Mouse (Mus musculus) limb, embryonic 10.5 days (tissue): ENCODE results near the gene Armc9. TPM values are rescaled to one million over a fixed set of nuclear protein-coding genes. Genes with fewer than 3 reads are reported as not detected.
A peak's percentile ranks its signal among the peaks of the same experiment; 100 is the strongest.

Experiments used
- DNase-seq: peaks from one replicate; pipeline ENCODE4 v3.0.0-alpha.2; 2017; ENCODE audit warnings: low spot score
- H3K27ac ChIP-seq: fragments of 300-500 bp; sonication (generic); 2 replicates; pipeline ENCODE4 v1.5.1; 2016; ENCODE audit warnings: mild to moderate bottlenecking
- H3K27me3 ChIP-seq: fragments of 300-500 bp; sonication (generic); 2 replicates; pipeline ENCODE4 v1.6.1; 2016; ENCODE audit warnings: low read depth, mild to moderate bottlenecking; ENCODE audit not compliant: poor library complexity, severe bottlenecking
- H3K36me3 ChIP-seq: fragments of 300-500 bp; sonication (generic); 2 replicates; pipeline ENCODE4 v1.6.1; 2016; ENCODE audit warnings: mild to moderate bottlenecking, moderate library complexity
- H3K4me1 ChIP-seq: fragments of 300-500 bp; sonication (generic); 2 replicates; pipeline ENCODE4 v1.6.1; 2016
- H3K4me3 ChIP-seq: fragments of 300-500 bp; sonication (generic); 2 replicates; pipeline ENCODE4 v1.5.1; 2016; ENCODE audit warnings: mild to moderate bottlenecking, moderate library complexity
- H3K9me3 ChIP-seq: fragments of 300-500 bp; sonication (generic); replicated peaks from 2 replicates; pipeline ENCODE4 v1.6.1; 2016; ENCODE audit warnings: mild to moderate bottlenecking
- WGBS: fragments of 180-500 bp; shearing (Covaris S2); methylation state at CpG from one replicate; pipeline ENCODE4 v1.1.7; 2016; 5-methylcytosine and 5-hydroxymethylcytosine counted together
- polyA plus RNA-seq: library from polyadenylated mRNA; unstranded; fragments of >200 nt; fragmentation: Nextera tagmentation; extraction: Ambion mirVana; gene quantifications from 2 replicates; pipeline ENCODE4 v1.2.1, GENCODE M21; 2016

Armc9 gene
- polyA plus RNA-seq, 1 experiment from 2014 or later: 37.3 TPM

DNA sequence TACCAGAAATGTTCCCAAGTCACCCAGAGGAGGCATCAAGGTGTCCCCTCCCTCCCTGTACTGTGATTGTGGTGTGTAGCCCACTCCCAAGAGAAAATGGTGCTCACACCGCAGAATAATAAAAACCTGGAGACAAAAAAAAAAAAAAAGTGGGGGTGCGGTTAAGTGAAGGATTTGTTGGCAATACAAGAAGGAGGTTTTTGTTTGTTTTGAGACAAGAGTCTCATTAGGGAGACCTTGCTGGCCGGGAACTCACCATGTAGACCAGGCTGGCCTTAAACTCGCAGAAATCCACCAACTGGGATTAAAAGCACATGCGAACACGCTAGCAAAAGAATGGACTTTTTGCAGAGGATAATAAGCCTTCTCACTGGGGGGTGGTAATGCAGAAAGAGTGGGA is 148.0 kb downstream of the Armc9 start, which contains the start of gene B3gnt7:
B3gnt7 (plus strand) TSS at position 301 of the 400 bp plus-strand sequence.
- H3K27me3 ChIP-seq: peaks cover 86% of the 10 kb centered on the region
- DNase-seq: no peak
- no peaks in the 10 kb centered on the region for H3K36me3 ChIP-seq
- WGBS: 27% methylated on average over 6 of the region's 6 CpGs
- peak within 1 kb of the TSS; percentile 77 for H3K27ac ChIP-seq
- no peaks in the 10 kb centered on the region for H3K9me3 ChIP-seq
- H3K4me3 ChIP-seq: peak within 1 kb of the TSS; percentile 74
- peaks cover 59% of the 10 kb centered on the region for H3K4me1 ChIP-seq

GRCm38 (mm10) chr1:86303063-86303872 is 148.7 kb downstream of the Armc9 start:
- H3K4me1 ChIP-seq: peaks cover 65% of the 10 kb centered on the region
- H3K27me3 ChIP-seq: peaks cover 86% of the 10 kb centered on the region
- peak overlapping the region; percentile 77 for H3K27ac ChIP-seq
- H3K9me3 ChIP-seq: no peaks in the 10 kb centered on the region
- peak; percentile 86 for DNase-seq
- peak overlapping the region; percentile 74 for H3K4me3 ChIP-seq
- no peaks in the 10 kb centered on the region for H3K36me3 ChIP-seq
- WGBS: under 1% methylated on average over 65 of the region's 65 CpGs

GRCm38 (mm10) chr1:86303873-86304250 is 149.3 kb downstream of the Armc9 start:
- Histone ChIP-seq H3K36me3 (no peaks in the 10 kb centered on the region), H3K4me1 (peaks cover 60% of the 10 kb centered on the region), H3K4me3 (peak overlapping the region; percentile 74), H3K9me3 (no peaks in the 10 kb centered on the region), H3K27ac (peak overlapping the region; percentile 77), H3K27me3 (peaks cover 85% of the 10 kb centered on the region)
- no peak for DNase-seq
- 2% methylated on average over 16 of the region's 16 CpGs for WGBS

DNA sequence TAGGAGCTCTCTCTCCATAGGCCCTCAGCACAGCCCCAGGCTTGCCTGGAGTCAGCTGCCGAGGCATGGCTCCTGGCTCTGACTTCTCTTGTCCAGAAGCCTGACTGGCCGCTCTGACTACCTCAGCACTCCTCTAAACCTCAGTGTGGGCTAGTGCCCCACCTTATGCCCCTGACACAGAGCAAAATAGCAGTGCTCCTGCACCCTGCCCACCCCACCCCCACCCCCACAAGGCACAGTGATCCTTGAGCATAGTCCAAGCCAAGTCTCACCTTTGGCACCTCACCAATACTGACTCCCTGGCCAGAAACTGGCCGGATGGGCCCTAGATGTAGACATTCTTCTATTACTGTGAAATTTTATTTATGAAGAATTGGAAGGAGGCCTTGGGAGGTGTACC is 152.1 kb downstream of the Armc9 start:
- no peaks in the 10 kb centered on the region for H3K9me3 ChIP-seq
- H3K36me3 ChIP-seq: no peaks in the 10 kb centered on the region
- peaks cover 43% of the 10 kb centered on the region for H3K4me1 ChIP-seq
- H3K27me3 ChIP-seq: peaks cover 97% of the 10 kb centered on the region
- 81% methylated on average over 3 of the region's 3 CpGs for WGBS
- no peak overlapping the region for H3K27ac ChIP-seq
- H3K4me3 ChIP-seq: no peak overlapping the region
- DNase-seq: no peak

GRCm38 (mm10) chr1:86307177-86307762 is 152.7 kb downstream of the Armc9 start:
- WGBS: 81% methylated on average over 7 of the region's 7 CpGs
- Histone ChIP-seq H3K4me3 (no peak overlapping the region), H3K36me3 (no peaks in the 10 kb centered on the region), H3K9me3 (no peaks in the 10 kb centered on the region), H3K4me1 (peaks cover 38% of the 10 kb centered on the region), H3K27ac (no peak overlapping the region), H3K27me3 (peaks cover 94% of the 10 kb centered on the region)
- DNase-seq: no peak

DNA sequence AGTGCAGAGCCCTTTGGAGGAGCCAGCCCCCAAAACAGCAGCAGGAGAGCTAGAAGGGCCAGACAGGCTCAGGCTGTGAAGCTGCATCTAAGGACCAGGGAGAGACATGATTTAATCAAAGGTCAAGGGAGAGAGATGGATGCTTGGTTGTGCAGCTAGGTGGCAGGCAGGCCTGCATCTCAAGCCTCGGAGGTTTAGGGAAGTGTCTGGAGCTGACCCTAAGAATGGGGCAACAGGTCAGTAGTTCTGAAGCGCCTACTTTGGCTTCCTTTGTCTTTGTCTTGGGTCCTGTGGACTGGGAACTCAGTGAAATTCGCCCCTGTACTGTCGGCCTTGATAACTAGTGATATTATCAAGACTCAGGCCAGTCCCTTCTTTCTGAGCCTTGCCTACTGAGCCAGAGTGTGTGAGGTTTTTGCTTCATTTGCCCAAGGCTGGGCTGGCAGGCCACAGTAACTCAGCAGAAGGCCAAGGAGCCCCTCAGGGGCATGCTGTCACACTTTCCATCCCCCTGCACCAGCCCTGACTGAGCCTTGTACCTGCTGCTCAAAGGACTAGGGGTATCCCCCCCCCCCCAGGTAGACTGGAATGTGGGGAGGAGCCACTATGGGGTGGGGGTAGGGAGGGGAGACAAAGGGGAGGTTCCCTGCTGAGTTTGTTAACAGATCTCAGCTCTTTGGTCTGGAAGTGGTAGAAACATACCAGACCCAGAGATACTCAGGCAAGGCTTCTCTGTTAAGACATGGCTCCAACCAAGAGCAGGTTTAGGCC is 153.5 kb downstream of the Armc9 start:
- WGBS: 41% methylated on average over 4 of the region's 4 CpGs
- H3K4me3 ChIP-seq: no peak overlapping the region
- peaks cover 91% of the 10 kb centered on the region for H3K27me3 ChIP-seq
- no peaks in the 10 kb centered on the region for H3K9me3 ChIP-seq
- H3K27ac ChIP-seq: 0 out of 2 replicates have a peak overlapping the region, but pooled peaks have one; percentile 15
- no peak for DNase-seq
- H3K36me3 ChIP-seq: no peaks in the 10 kb centered on the region
- H3K4me1 ChIP-seq: peaks cover 31% of the 10 kb centered on the region

DNA sequence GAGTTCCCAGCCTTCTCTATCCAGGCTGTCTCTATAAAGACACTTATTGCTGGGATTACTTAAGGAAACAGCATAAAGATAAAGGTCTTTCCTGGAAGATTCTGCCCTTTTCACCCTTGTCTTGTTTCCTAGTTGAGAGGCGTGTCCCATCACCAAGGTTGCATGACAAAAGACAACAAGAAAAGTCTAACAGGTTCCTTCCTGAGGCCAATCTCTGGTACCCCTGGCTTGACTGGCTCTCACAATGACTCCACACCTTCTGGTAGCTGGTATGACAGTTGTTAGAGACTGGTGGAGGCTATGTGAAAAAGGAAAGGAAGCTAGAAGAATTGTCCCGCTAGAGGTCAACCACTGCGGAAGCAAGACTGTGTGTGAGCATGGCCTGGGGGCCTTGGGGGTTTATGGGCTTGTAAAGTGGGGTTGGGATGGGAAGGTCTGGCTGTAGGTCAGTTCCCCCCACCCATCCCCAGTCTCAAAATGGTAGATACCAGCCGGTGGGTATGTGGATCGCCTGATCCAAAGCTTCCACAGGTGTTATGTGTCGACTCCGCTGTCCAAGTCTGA is 154.8 kb downstream of the Armc9 start:
- 89% methylated on average over 7 of the region's 7 CpGs for WGBS
- Histone ChIP-seq H3K36me3 (no peaks in the 10 kb centered on the region), H3K27me3 (peaks cover 85% of the 10 kb centered on the region)

DNA sequence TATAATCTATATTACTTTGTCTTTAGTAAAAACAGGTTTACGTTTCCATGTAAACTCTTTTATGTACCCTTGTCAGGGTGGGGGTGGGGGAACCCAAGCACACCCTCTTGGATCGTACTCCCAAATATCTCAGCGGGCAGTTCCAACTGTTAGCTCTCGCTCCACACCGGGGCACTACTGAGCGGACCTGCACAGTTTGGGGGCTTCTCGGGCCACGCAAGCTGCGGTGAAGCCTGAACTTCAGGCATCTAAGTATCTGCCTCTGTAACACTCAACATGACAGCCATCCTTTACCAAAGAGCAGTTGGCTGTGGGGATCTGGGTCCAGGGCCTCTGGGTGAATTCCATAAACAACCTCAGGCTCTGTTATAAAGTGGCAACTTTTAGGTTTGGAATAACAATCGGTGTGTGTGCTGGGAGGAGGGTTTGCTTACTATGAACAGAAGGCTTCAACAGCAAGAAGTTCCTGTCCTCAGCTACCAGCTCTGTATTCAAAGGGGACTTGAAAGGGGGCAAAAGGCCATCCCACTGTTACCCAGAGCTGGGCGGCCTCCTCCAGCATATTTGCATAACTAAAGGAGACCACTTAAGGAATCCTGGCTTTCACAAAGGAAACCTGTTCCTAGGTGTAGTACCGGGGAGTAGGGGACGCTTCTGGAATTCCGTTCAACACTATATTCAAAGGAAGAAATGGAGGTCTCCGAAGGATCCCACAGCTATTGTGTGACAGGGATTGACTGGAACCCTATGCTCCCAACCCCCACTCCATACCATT is 156.1 kb downstream of the Armc9 start:
- WGBS: 19% methylated on average over 15 of the region's 15 CpGs
- Histone ChIP-seq H3K36me3 (no peaks in the 10 kb centered on the region), H3K4me1 (peaks cover 24% of the 10 kb centered on the region; the same call in 1 of the 2 replicates), H3K27ac (no peak overlapping the region), H3K9me3 (no peaks in the 10 kb centered on the region), H3K4me3 (no peak overlapping the region), H3K27me3 (peaks cover 71% of the 10 kb centered on the region)
- no peak for DNase-seq

More for the DNA sequence above, 154.8 kb downstream of the Armc9 start:
- H3K27ac ChIP-seq: no peak overlapping the region
- DNase-seq: no peak
- H3K9me3 ChIP-seq: no peaks in the 10 kb centered on the region
- peaks cover 24% of the 10 kb centered on the region for H3K4me1 ChIP-seq
- H3K4me3 ChIP-seq: no peak overlapping the region

DNA sequence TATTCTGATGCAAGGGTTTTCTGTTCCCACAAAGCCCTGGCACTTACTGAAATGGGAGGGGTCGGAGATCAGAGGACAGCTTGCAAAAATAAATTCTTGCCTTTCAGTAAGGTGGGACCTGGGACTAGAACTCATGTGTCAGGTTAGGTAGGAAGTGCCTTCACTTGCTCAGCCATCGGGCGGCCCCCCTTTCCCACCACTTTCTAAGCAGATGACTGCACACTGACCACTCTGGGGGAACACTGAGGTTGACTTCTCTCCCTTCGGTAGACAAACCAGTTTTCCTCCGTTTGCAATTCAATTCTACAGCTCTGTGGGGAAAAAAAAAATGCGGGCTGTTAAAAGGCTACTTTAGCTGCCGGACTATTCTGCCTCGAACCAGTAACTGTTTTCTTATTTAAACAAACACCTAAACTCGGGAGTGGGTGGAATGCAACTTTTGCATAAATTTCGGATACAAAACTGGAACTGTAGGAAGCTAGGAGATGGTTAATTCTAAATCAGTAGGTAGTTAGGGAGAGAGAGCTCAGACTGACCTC is 157.0 kb downstream of the Armc9 start:
- Histone ChIP-seq H3K27me3 (peaks cover 63% of the 10 kb centered on the region), H3K4me3 (no peak overlapping the region), H3K27ac (no peak overlapping the region), H3K9me3 (no peaks in the 10 kb centered on the region), H3K4me1 (peaks cover 24% of the 10 kb centered on the region; the same call in 1 of the 2 replicates), H3K36me3 (no peaks in the 10 kb centered on the region)
- no peak for DNase-seq
- 30% methylated on average over 10 of the region's 10 CpGs for WGBS

- no peak for DNase-seq
- Histone ChIP-seq H3K27ac (no peak overlapping the region), H3K4me1 (peaks cover 24% of the 10 kb centered on the region; the same call in 1 of the 2 replicates), H3K4me3 (no peak overlapping the region), H3K36me3 (no peaks in the 10 kb centered on the region), H3K9me3 (no peaks in the 10 kb centered on the region), H3K27me3 (peaks cover 55% of the 10 kb centered on the region)
- 74% methylated on average over 3 of the region's 3 CpGs for WGBS
Observed at GRCm38 (mm10) chr1:86312269-86312668, 157.7 kb downstream of the Armc9 start.

- Histone ChIP-seq H3K9me3 (no peaks in the 10 kb centered on the region), H3K36me3 (no peaks in the 10 kb centered on the region), H3K4me3 (no peak overlapping the region), H3K27me3 (peaks cover 46% of the 10 kb centered on the region), H3K27ac (no peak overlapping the region), H3K4me1 (peaks cover 18% of the 10 kb centered on the region; the same call in 1 of the 2 replicates)
- WGBS: 49% methylated on average over 16 of the region's 16 CpGs
- DNase-seq: no peak
Observed at GRCm38 (mm10) chr1:86313096-86313771, 158.7 kb downstream of the Armc9 start.
